Mouse (Mus musculus) small intestine, adult 2 months (tissue): Measurements from ENCODE around the gene Mapk1ip1l.

Experiments
- CTCF ChIP-seq: fragments of 200-500 bp; IDR thresholded peaks from 2 replicates; pipeline ENCODE4 v1.5.1; 2012; ENCODE audit warnings: low read depth, mild to moderate bottlenecking, control low read depth, inconsistent platforms, low read length, moderate library complexity, mixed read lengths; ENCODE audit not compliant: insufficient replicate concordance, insufficient read length; ENCODE audit errors: extremely low read depth
- POLR2A ChIP-seq: fragments of 200-500 bp; IDR thresholded peaks from 2 replicates; pipeline ENCODE4 v1.6.1; 2012; ENCODE audit warnings: low read depth, mild to moderate bottlenecking, control low read depth, inconsistent platforms, low read length, moderate library complexity

- TF ChIP-seq CTCF (no peak), POLR2A (no peak)
Measured at GRCm38 (mm10) chr14:47298408-47298792, 334 bp downstream of the Mapk1ip1l start.
